Mouse (Mus musculus): ENCODE data around the gene Baz2b. TPM values are rescaled to one million over a fixed set of nuclear protein-coding genes. Genes with fewer than 3 reads are reported as not detected.

Gene Baz2b
- polyA plus RNA-seq, 1 experiment from 2014 or later: 74.7 TPM

- H3K9me3 ChIP-seq (ENCODE audit: control insufficient read depth, low read length): no peaks in the 10 kb centered on the region
- H3K4me2 ChIP-seq: no peak overlapping the region
- H3K4me3 ChIP-seq (ENCODE audit: low read depth, low read length): no peak overlapping the region
- ATAC-seq (ENCODE audit: low FRiP score) (no peak), DNase-seq (ENCODE audit: low spot score, missing footprints) (no peak)
- H3K4me1 ChIP-seq (ENCODE audit: control insufficient read depth, insufficient read depth, low read length): no peaks in the 10 kb centered on the region
- no peak overlapping the region for H3K9ac ChIP-seq (ENCODE audit: low read length)
- 77% methylated on average over 6 of the region's 6 CpGs for WGBS
- 0 out of 2 replicates have a peak, but pooled peaks cover 2% of the 10 kb centered on the region for H3K36me3 ChIP-seq (ENCODE audit: control insufficient read depth, insufficient read depth, low read length)
- no peak overlapping the region for H3K27ac ChIP-seq (ENCODE audit: low read depth, low read length)
- no peaks in the 10 kb centered on the region for H3K27me3 ChIP-seq (ENCODE audit: control insufficient read depth, insufficient read depth, low read length)
Measured at GRCm38 (mm10) chr2:59987521-59987920, 222.1 kb downstream of the Baz2b start.

GRCm38 (mm10) chr2:59979488-59980220, 230.0 kb downstream of the Baz2b start:
- Histone ChIP-seq H3K27me3 (ENCODE audit: control insufficient read depth, insufficient read depth, low read length) (no peaks in the 10 kb centered on the region), H3K9me3 (ENCODE audit: control insufficient read depth, low read length) (no peaks in the 10 kb centered on the region), H3K36me3 (ENCODE audit: control insufficient read depth, insufficient read depth, low read length) (peaks cover 4% of the 10 kb centered on the region; the same call in 1 of the 2 replicates), H3K4me2 (no peak overlapping the region), H3K4me3 (ENCODE audit: low read depth, low read length) (no peak overlapping the region), H3K9ac (ENCODE audit: low read length) (no peak overlapping the region), H3K27ac (ENCODE audit: low read depth, low read length) (no peak overlapping the region), H3K4me1 (ENCODE audit: control insufficient read depth, insufficient read depth, low read length) (no peaks in the 10 kb centered on the region)
- DNase-seq (ENCODE audit: low spot score, missing footprints): no peak
- no peak for ATAC-seq (ENCODE audit: low FRiP score)
- 83% methylated on average over 6 of the region's 6 CpGs for WGBS

- 94% methylated on average over 5 of the region's 5 CpGs for WGBS
- H3K36me3 ChIP-seq (ENCODE audit: control insufficient read depth, insufficient read depth, low read length): peaks cover 4% of the 10 kb centered on the region; the same call in 1 of the 2 replicates
- H3K27ac ChIP-seq (ENCODE audit: low read depth, low read length): no peak overlapping the region
- H3K9me3 ChIP-seq (ENCODE audit: control insufficient read depth, low read length): no peaks in the 10 kb centered on the region
- H3K9ac ChIP-seq (ENCODE audit: low read length): no peak overlapping the region
- no peaks in the 10 kb centered on the region for H3K27me3 ChIP-seq (ENCODE audit: control insufficient read depth, insufficient read depth, low read length)
- no peaks in the 10 kb centered on the region for H3K4me1 ChIP-seq (ENCODE audit: control insufficient read depth, insufficient read depth, low read length)
- H3K4me2 ChIP-seq: no peak overlapping the region
- no peak overlapping the region for H3K4me3 ChIP-seq (ENCODE audit: low read depth, low read length)
- ATAC-seq (ENCODE audit: low FRiP score): no peak
- no peak for DNase-seq (ENCODE audit: low spot score, missing footprints)
Measured at GRCm38 (mm10) chr2:59976680-59977079, 233.0 kb downstream of the Baz2b start.

GRCm38 (mm10) chr2:59975772-59976171, 233.9 kb downstream of the Baz2b start:
- no peaks in the 10 kb centered on the region for H3K9me3 ChIP-seq (ENCODE audit: control insufficient read depth, low read length)
- 89% methylated on average over 6 of the region's 6 CpGs for WGBS
- ATAC-seq (ENCODE audit: low FRiP score): no peak

GRCm38 (mm10) chr2:59973962-59974361, 235.7 kb downstream of the Baz2b start:
- no peaks in the 10 kb centered on the region for H3K4me1 ChIP-seq (ENCODE audit: control insufficient read depth, insufficient read depth, low read length)
- no peaks in the 10 kb centered on the region for H3K9me3 ChIP-seq (ENCODE audit: control insufficient read depth, low read length)
- ATAC-seq (ENCODE audit: low FRiP score): no peak
- 94% methylated on average over 5 of the region's 5 CpGs for WGBS
- H3K9ac ChIP-seq (ENCODE audit: low read length): no peak overlapping the region
- H3K4me2 ChIP-seq: no peak overlapping the region
- H3K4me3 ChIP-seq (ENCODE audit: low read depth, low read length): no peak overlapping the region
- peaks cover 4% of the 10 kb centered on the region for H3K36me3 ChIP-seq (ENCODE audit: control insufficient read depth, insufficient read depth, low read length)
- no peaks in the 10 kb centered on the region for H3K27me3 ChIP-seq (ENCODE audit: control insufficient read depth, insufficient read depth, low read length)
- no peak overlapping the region for H3K27ac ChIP-seq (ENCODE audit: low read depth, low read length)
- DNase-seq (ENCODE audit: low spot score, missing footprints): no peak

More at GRCm38 (mm10) chr2:59975772-59976171, 233.9 kb downstream of the Baz2b start:
- DNase-seq (ENCODE audit: low spot score, missing footprints): no peak
- no peak overlapping the region for H3K4me3 ChIP-seq (ENCODE audit: low read depth, low read length)
- no peak overlapping the region for H3K9ac ChIP-seq (ENCODE audit: low read length)
- H3K4me1 ChIP-seq (ENCODE audit: control insufficient read depth, insufficient read depth, low read length): no peaks in the 10 kb centered on the region
- peaks cover 4% of the 10 kb centered on the region; the same call in 1 of the 2 replicates for H3K36me3 ChIP-seq (ENCODE audit: control insufficient read depth, insufficient read depth, low read length)
- no peaks in the 10 kb centered on the region for H3K27me3 ChIP-seq (ENCODE audit: control insufficient read depth, insufficient read depth, low read length)
- no peak overlapping the region for H3K27ac ChIP-seq (ENCODE audit: low read depth, low read length)
- H3K4me2 ChIP-seq: no peak overlapping the region

- Histone ChIP-seq H3K27me3 (ENCODE audit: control insufficient read depth, insufficient read depth, low read length) (no peaks in the 10 kb centered on the region), H3K36me3 (ENCODE audit: control insufficient read depth, insufficient read depth, low read length) (peaks cover 8% of the 10 kb centered on the region), H3K4me1 (ENCODE audit: control insufficient read depth, insufficient read depth, low read length) (no peaks in the 10 kb centered on the region), H3K9ac (ENCODE audit: low read length) (no peak overlapping the region), H3K9me3 (ENCODE audit: control insufficient read depth, low read length) (no peaks in the 10 kb centered on the region), H3K4me2 (no peak overlapping the region), H3K4me3 (ENCODE audit: low read depth, low read length) (no peak overlapping the region), H3K27ac (ENCODE audit: low read depth, low read length) (no peak overlapping the region)
- WGBS: 94% methylated on average over 4 of the region's 4 CpGs
- ATAC-seq (ENCODE audit: low FRiP score) (no peak), DNase-seq (ENCODE audit: low spot score, missing footprints) (no peak)
Measured at GRCm38 (mm10) chr2:59973104-59973641, 236.5 kb downstream of the Baz2b start.

GRCm38 (mm10) chr2:59970511-59970910, 239.1 kb downstream of the Baz2b start:
- no peak overlapping the region for H3K4me2 ChIP-seq
- H3K27ac ChIP-seq (ENCODE audit: low read depth, low read length): no peak overlapping the region
- no peaks in the 10 kb centered on the region for H3K9me3 ChIP-seq (ENCODE audit: control insufficient read depth, low read length)
- no peak overlapping the region for H3K4me3 ChIP-seq (ENCODE audit: low read depth, low read length)
- H3K4me1 ChIP-seq (ENCODE audit: control insufficient read depth, insufficient read depth, low read length): no peaks in the 10 kb centered on the region
- H3K27me3 ChIP-seq (ENCODE audit: control insufficient read depth, insufficient read depth, low read length): no peaks in the 10 kb centered on the region
- WGBS: 81% methylated on average over 9 of the region's 9 CpGs
- no peak overlapping the region for H3K9ac ChIP-seq (ENCODE audit: low read length)
- peaks cover 8% of the 10 kb centered on the region for H3K36me3 ChIP-seq (ENCODE audit: control insufficient read depth, insufficient read depth, low read length)
- DNase-seq (ENCODE audit: low spot score, missing footprints) (no peak), ATAC-seq (ENCODE audit: low FRiP score) (no peak)

GRCm38 (mm10) chr2:59969099-59969498, 240.5 kb downstream of the Baz2b start:
- no peak overlapping the region for H3K4me3 ChIP-seq (ENCODE audit: low read depth, low read length)
- no peaks in the 10 kb centered on the region for H3K9me3 ChIP-seq (ENCODE audit: control insufficient read depth, low read length)
- ATAC-seq (ENCODE audit: low FRiP score) (no peak), DNase-seq (ENCODE audit: low spot score, missing footprints) (no peak)
- H3K9ac ChIP-seq (ENCODE audit: low read length): no peak overlapping the region
- no peaks in the 10 kb centered on the region for H3K27me3 ChIP-seq (ENCODE audit: control insufficient read depth, insufficient read depth, low read length)
- no peaks in the 10 kb centered on the region for H3K4me1 ChIP-seq (ENCODE audit: control insufficient read depth, insufficient read depth, low read length)
- H3K4me2 ChIP-seq: no peak overlapping the region
- WGBS: 93% methylated on average over 10 of the region's 10 CpGs
- H3K27ac ChIP-seq (ENCODE audit: low read depth, low read length): no peak overlapping the region
- peaks cover 4% of the 10 kb centered on the region for H3K36me3 ChIP-seq (ENCODE audit: control insufficient read depth, insufficient read depth, low read length)

- WGBS: 92% methylated on average over 7 of the region's 7 CpGs
- no peak overlapping the region for H3K4me2 ChIP-seq
- H3K9me3 ChIP-seq (ENCODE audit: control insufficient read depth, low read length): no peaks in the 10 kb centered on the region
- H3K4me1 ChIP-seq (ENCODE audit: control insufficient read depth, insufficient read depth, low read length): no peaks in the 10 kb centered on the region
- ATAC-seq (ENCODE audit: low FRiP score) (no peak), DNase-seq (ENCODE audit: low spot score, missing footprints) (no peak)
- H3K4me3 ChIP-seq (ENCODE audit: low read depth, low read length): no peak overlapping the region
- H3K27ac ChIP-seq (ENCODE audit: low read depth, low read length): no peak overlapping the region
- H3K36me3 ChIP-seq (ENCODE audit: control insufficient read depth, insufficient read depth, low read length): peaks cover 4% of the 10 kb centered on the region
- H3K9ac ChIP-seq (ENCODE audit: low read length): no peak overlapping the region
- no peaks in the 10 kb centered on the region for H3K27me3 ChIP-seq (ENCODE audit: control insufficient read depth, insufficient read depth, low read length)
Measured at GRCm38 (mm10) chr2:59968593-59968992, 241.0 kb downstream of the Baz2b start.
